Mouse (Mus musculus) B cell, adult 67 days (primary cell): ENCODE results near the gene Spta1. TPM values are rescaled to one million over a fixed set of nuclear protein-coding genes. Genes with fewer than 3 reads are reported as not detected.

Experiments used
- total RNA-seq, 2 experiments: library from RNA; stranded (reverse); gene quantifications; 4 replicates each; pipeline ENCODE4 v1.2.4; 2023

Gene Spta1
- total RNA-seq, result under 1 TPM in 1 of 2 experiments, not detected in 1; 0.20 TPM

DNA sequence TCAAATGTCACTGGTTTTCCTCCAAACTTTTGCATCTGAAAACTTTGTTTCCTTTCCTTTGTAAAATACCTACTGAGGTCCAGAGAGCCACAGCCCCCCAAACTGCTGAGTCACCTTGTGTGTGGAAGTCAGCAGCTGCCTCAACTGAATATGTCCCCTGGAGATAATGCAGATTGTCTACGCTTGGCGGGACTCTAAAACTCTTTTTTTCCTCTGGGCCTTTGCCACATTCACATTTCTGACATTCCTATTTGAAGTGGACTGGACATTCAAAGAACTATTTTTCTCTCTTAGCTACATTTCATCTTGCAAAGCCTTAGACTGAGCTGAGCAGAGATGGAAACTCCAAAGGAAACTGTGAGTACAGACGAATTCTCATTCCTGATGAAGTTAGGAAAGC, at the start of gene Spta1:
Gene Spta1 (plus strand): TSS at position 172 of the 400 bp plus-strand sequence.

DNA sequence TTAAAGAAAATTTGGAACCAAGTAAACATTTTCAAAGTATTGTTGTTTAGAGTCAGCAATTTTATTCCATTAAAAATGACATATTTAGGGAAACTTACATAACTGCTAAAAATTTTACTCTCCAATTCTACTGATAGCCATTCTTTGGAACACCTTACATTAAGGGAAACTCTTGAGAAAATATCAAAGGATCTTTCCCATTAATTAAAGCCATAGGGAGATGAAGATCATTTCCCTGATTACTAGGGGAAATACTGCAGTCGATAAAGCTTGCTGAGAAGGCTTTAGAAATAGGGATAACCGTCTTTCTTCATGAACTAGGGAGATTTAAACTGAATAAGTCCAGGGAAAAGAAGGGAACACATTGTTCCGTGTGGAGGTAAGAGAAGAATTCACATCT, 41.4 kb upstream of the Spta1 start, which contains the start of gene Olfr424:
Gene Olfr424 (plus strand): TSS at position 301 of the 400 bp plus-strand sequence.

DNA sequence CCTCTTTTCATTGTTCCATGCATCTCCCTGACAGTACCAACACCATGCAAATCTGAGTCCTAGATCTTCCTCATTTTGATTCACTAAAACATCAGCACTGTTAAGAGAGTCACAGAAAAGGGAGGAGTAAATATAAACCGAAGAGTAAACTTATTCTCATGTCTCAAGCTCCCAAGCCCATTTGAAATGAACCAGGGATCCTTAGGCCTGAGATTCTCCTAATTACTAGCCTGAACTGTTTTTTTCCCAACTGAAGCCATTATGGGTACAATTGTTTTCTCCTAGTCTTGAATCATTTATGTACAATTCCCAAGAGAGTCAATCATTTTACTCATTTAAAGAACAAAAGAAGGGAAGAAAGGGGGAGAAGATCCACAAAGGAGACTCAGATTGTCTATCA, 17.2 kb upstream of the Spta1 start, which contains the start of gene Olfr420:
Gene Olfr420 (plus strand): TSS at position 301 of the 400 bp plus-strand sequence.

DNA sequence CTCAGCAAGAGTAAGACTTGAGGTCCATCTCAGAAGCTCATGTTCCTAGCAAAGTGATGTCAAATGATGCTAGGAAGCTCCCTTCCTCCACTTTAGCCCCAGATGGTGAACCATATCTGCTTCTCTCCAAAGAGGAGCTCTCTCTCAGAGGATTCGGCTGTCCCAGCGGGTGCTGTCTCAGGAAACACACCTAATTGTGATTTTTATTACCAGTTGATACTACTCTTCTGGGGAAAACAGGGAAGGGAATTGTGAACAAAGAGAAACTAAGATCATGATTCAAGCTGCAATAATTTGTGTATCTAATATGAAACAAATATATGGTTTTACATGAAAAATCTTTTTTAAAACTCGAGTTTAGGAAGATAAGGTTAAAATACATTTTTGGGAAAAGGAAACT, 79.4 kb downstream of the Spta1 start, which contains the start of gene Olfr419:
Gene Olfr419 (minus strand): TSS at position 101 of the 400 bp plus-strand sequence.

Other genes starting within 250 kb of the Spta1 start
- gene Mndal, start 230.3 kb upstream of the Spta1 start, total RNA-seq, result 100 to 1,000 TPM; 530 to 659 TPM
- 100 to 1,000 TPM; 289 to 326 TPM for gene Ifi203, start 230.1 kb upstream of the Spta1 start, total RNA-seq
- not detected for gene Ifi202b, start 190.0 kb upstream of the Spta1 start, total RNA-seq
- gene Ifi205, start 141.0 kb upstream of the Spta1 start, total RNA-seq, result 1 to 10 TPM; 6.0 to 6.6 TPM
- gene Olfr433, start 132.1 kb upstream of the Spta1 start, total RNA-seq, result under 1 TPM; 0.52 to 0.53 TPM
- gene Olfr432, start 123.6 kb upstream of the Spta1 start, total RNA-seq, result not detected
- gene Olfr430, start 106.2 kb upstream of the Spta1 start, total RNA-seq, result not detected
- gene Olfr429, start 88.4 kb upstream of the Spta1 start, total RNA-seq, result not detected
- not detected for gene Olfr427, start 75.9 kb upstream of the Spta1 start, total RNA-seq
- not detected for gene Olfr231, start 51.6 kb upstream of the Spta1 start, total RNA-seq
- not detected for gene Olfr424, start 41.3 kb upstream of the Spta1 start, total RNA-seq
- not detected for gene Olfr420, start 17.1 kb upstream of the Spta1 start, total RNA-seq
- not detected for gene Olfr419, start 79.3 kb downstream of the Spta1 start, total RNA-seq
- gene Mptx1, start 157.7 kb downstream of the Spta1 start, total RNA-seq, result not detected
- not detected for gene Olfr417, start 192.3 kb downstream of the Spta1 start, total RNA-seq
- not detected for gene Olfr248, start 218.3 kb downstream of the Spta1 start, total RNA-seq